Comparison of ENCODE assay signal across 23 mouse cellular contexts in genomic region chr17:89255687-89256086, GRCm38 (mm10). TPM values are rescaled to one million over a fixed set of nuclear protein-coding genes. Genes with fewer than 3 reads are reported as not detected.
DNase-seq lines count a peak whose midpoint lies in the region; ATAC-seq and TF ChIP-seq lines count a peak whose summit lies in the region.
"Had no signal": no experiment of that assay in that cellular context is flagged by ENCODE, and none has a peak within 500 bp of the region (broad histone marks: within the 10 kb centered on the region; RNA-seq: fewer than 3 reads in every experiment).

No protein-coding gene starts in this region.

- H3K9me3 ChIP-seq in forebrain, postnatal 0 days (ENCODE audit: low read length) = no peaks in the 10 kb centered on the region
- no peaks in the 10 kb centered on the region for H3K9me3 ChIP-seq in forebrain, embryonic 11.5 days (ENCODE audit: control insufficient read depth, low read length)
- H3K9me3 ChIP-seq in midbrain, embryonic 16.5 days (replicated peaks; ENCODE audit: control insufficient read depth, low read length, poor library complexity, severe bottlenecking) = no peaks in the 10 kb centered on the region
- H3K9me3 ChIP-seq in midbrain, embryonic 13.5 days = no peaks in the 10 kb centered on the region
- H3K9me3 ChIP-seq in kidney, embryonic 14.5 days (ENCODE audit: control insufficient read depth, low read length) = no peaks in the 10 kb centered on the region
- H3K9me3 ChIP-seq: embryonic facial prominence, embryonic 10.5 days; embryonic facial prominence, embryonic 12.5 days; forebrain, embryonic 13.5 days had no signal

- peak; percentile 5 for DNase-seq in forebrain, postnatal 0 days
- DNase-seq in forebrain, embryonic 11.5 days (ENCODE audit: low spot score) = no peak
- DNase-seq: adrenal gland, adult 2 months; adrenal gland, postnatal 10 days; adrenal gland, postnatal 25 days; cerebellum, adult 11-12 months; cerebellum, adult 2 months; cerebellum, adult 9-10 months; cerebellum, postnatal 10 days; cerebellum, postnatal 25 days had no signal

- H3K27ac ChIP-seq in forebrain, postnatal 0 days (ENCODE audit: low read depth, low read length) = peak overlapping the region; percentile 29; the same call in 1 of the 2 replicates
- no peak overlapping the region for H3K27ac ChIP-seq in forebrain, embryonic 11.5 days (ENCODE audit: low read depth, low read length)
- H3K27ac ChIP-seq in midbrain, embryonic 16.5 days (ENCODE audit: low read length) = no peak overlapping the region
- H3K27ac ChIP-seq in midbrain, embryonic 13.5 days = no peak overlapping the region
- no peak overlapping the region for H3K27ac ChIP-seq in kidney, embryonic 14.5 days (ENCODE audit: low read depth, low read length)
- H3K27ac ChIP-seq: embryonic facial prominence, embryonic 10.5 days; embryonic facial prominence, embryonic 12.5 days; forebrain, embryonic 13.5 days had no signal

- H3K4me1 ChIP-seq in forebrain, postnatal 0 days (ENCODE audit: insufficient read depth) = no peaks in the 10 kb centered on the region
- no peaks in the 10 kb centered on the region for H3K4me1 ChIP-seq in forebrain, embryonic 11.5 days (replicated peaks; ENCODE audit: control insufficient read depth, insufficient read depth, low read length)
- no peaks in the 10 kb centered on the region for H3K4me1 ChIP-seq in midbrain, embryonic 16.5 days (ENCODE audit: control insufficient read depth, insufficient read depth, low read length)
- no peaks in the 10 kb centered on the region for H3K4me1 ChIP-seq in midbrain, embryonic 13.5 days (replicated peaks)
- H3K4me1 ChIP-seq in kidney, embryonic 14.5 days (ENCODE audit: control insufficient read depth, insufficient read depth, low read length) = no peaks in the 10 kb centered on the region
- H3K4me1 ChIP-seq: embryonic facial prominence, embryonic 10.5 days; embryonic facial prominence, embryonic 12.5 days; forebrain, embryonic 13.5 days had no signal

- H3K27me3 ChIP-seq in forebrain, postnatal 0 days (ENCODE audit: insufficient read depth, low read length) = no peaks in the 10 kb centered on the region
- no peaks in the 10 kb centered on the region for H3K27me3 ChIP-seq in forebrain, embryonic 11.5 days (ENCODE audit: control insufficient read depth, insufficient read depth, low read length)
- no peaks in the 10 kb centered on the region for H3K27me3 ChIP-seq in midbrain, embryonic 16.5 days (ENCODE audit: control insufficient read depth, insufficient read depth, low read depth, low read length)
- H3K27me3 ChIP-seq in midbrain, embryonic 13.5 days = no peaks in the 10 kb centered on the region
- no peaks in the 10 kb centered on the region for H3K27me3 ChIP-seq in kidney, embryonic 14.5 days (ENCODE audit: control insufficient read depth, insufficient read depth, low read length)
- H3K27me3 ChIP-seq: embryonic facial prominence, embryonic 12.5 days; forebrain, embryonic 13.5 days had no signal

- H3K4me3 ChIP-seq in forebrain, postnatal 0 days (ENCODE audit: low read depth, low read length) = no peak overlapping the region
- no peak overlapping the region for H3K4me3 ChIP-seq in forebrain, embryonic 11.5 days (ENCODE audit: low read depth, low read length)
- H3K4me3 ChIP-seq in midbrain, embryonic 16.5 days (ENCODE audit: low read depth, low read length) = no peak overlapping the region
- no peak overlapping the region for H3K4me3 ChIP-seq in midbrain, embryonic 13.5 days (replicated peaks)
- no peak overlapping the region for H3K4me3 ChIP-seq in kidney, embryonic 14.5 days (ENCODE audit: low read length)
- H3K4me3 ChIP-seq: embryonic facial prominence, embryonic 10.5 days; embryonic facial prominence, embryonic 12.5 days; forebrain, embryonic 13.5 days had no signal

- H3K4me2 ChIP-seq in forebrain, postnatal 0 days (ENCODE audit: low read depth) = no peak overlapping the region
- no peak overlapping the region for H3K4me2 ChIP-seq in forebrain, embryonic 11.5 days (ENCODE audit: low read depth, low read length, severe bottlenecking)
- H3K4me2 ChIP-seq in midbrain, embryonic 16.5 days (ENCODE audit: low read length) = no peak overlapping the region
- no peak overlapping the region for H3K4me2 ChIP-seq in midbrain, embryonic 13.5 days (replicated peaks)
- no peak overlapping the region for H3K4me2 ChIP-seq in kidney, embryonic 14.5 days (replicated peaks; ENCODE audit: low read depth, low read length)
- H3K4me2 ChIP-seq: embryonic facial prominence, embryonic 12.5 days; forebrain, embryonic 13.5 days had no signal

- no peak for TF ChIP-seq CTCF in forebrain, postnatal 0 days (IDR thresholded peaks at IDR 0.05; ENCODE audit: low read depth)

- H3K9ac ChIP-seq in forebrain, postnatal 0 days = no peak overlapping the region
- H3K9ac ChIP-seq in forebrain, embryonic 11.5 days (ENCODE audit: low read length) = no peak overlapping the region
- H3K9ac ChIP-seq in midbrain, embryonic 16.5 days (ENCODE audit: low read depth, low read length) = no peak overlapping the region
- no peak overlapping the region for H3K9ac ChIP-seq in midbrain, embryonic 13.5 days (replicated peaks)
- H3K9ac ChIP-seq in kidney, embryonic 14.5 days (ENCODE audit: low read depth, low read length) = no peak overlapping the region
- H3K9ac ChIP-seq: embryonic facial prominence, embryonic 12.5 days; forebrain, embryonic 13.5 days had no signal

- WGBS in forebrain, postnatal 0 days = 43% methylated on average over 3 of the region's 3 CpGs
- 65% methylated on average over 3 of the region's 3 CpGs for WGBS in forebrain, embryonic 11.5 days
- 37% methylated on average over 3 of the region's 3 CpGs for WGBS in midbrain, embryonic 16.5 days
- WGBS in midbrain, embryonic 13.5 days = 55% methylated on average over 3 of the region's 3 CpGs
- 79% methylated on average over 3 of the region's 3 CpGs for WGBS in kidney, embryonic 14.5 days

- no peaks in the 10 kb centered on the region for H3K36me3 ChIP-seq in forebrain, postnatal 0 days (ENCODE audit: insufficient read depth)
- H3K36me3 ChIP-seq in forebrain, embryonic 11.5 days (ENCODE audit: control insufficient read depth, insufficient read depth, low read length) = no peaks in the 10 kb centered on the region
- no peaks in the 10 kb centered on the region for H3K36me3 ChIP-seq in midbrain, embryonic 16.5 days (ENCODE audit: control insufficient read depth, insufficient read depth, low read length)
- no peaks in the 10 kb centered on the region for H3K36me3 ChIP-seq in midbrain, embryonic 13.5 days
- H3K36me3 ChIP-seq in kidney, embryonic 14.5 days (ENCODE audit: control insufficient read depth, insufficient read depth, low read length) = no peaks in the 10 kb centered on the region
- H3K36me3 ChIP-seq: embryonic facial prominence, embryonic 10.5 days; embryonic facial prominence, embryonic 12.5 days had no signal

- ATAC-seq in forebrain, postnatal 0 days = no peak
- ATAC-seq in forebrain, embryonic 11.5 days (replicated peaks; ENCODE audit: low FRiP score) = no peak
- ATAC-seq in midbrain, embryonic 16.5 days = peak; percentile 66
- ATAC-seq in midbrain, embryonic 13.5 days = no peak
- no peak for ATAC-seq in kidney, embryonic 14.5 days (ENCODE audit: low FRiP score, low TSS enrichment)
- ATAC-seq: forebrain, embryonic 13.5 days; forebrain, embryonic 16.5 days had no signal

RNA-seq across cellular contexts. Expression of gene Fshr, which starts 55.2 kb away (rescaled TPM):
- total RNA-seq in forebrain, postnatal 0 days (2014; rRNA removed) = not detected in 2 replicates
- not detected in 2 replicates for polyA plus RNA-seq in forebrain, postnatal 0 days (2015; fragmentation: Nextera tagmentation; extraction: Ambion mirVana)
- not detected in 2 replicates for polyA plus RNA-seq in forebrain, embryonic 11.5 days (2014; fragmentation: Nextera tagmentation; extraction: Ambion mirVana)
- polyA plus RNA-seq in midbrain, embryonic 16.5 days (2015; fragmentation: Nextera tagmentation; extraction: Ambion mirVana) = not detected in 2 replicates
- polyA plus RNA-seq in midbrain, embryonic 13.5 days (2015; fragmentation: Nextera tagmentation; extraction: Ambion mirVana) = not detected in 2 replicates
- not detected in 2 replicates for polyA plus RNA-seq in kidney, embryonic 14.5 days (2014; fragmentation: Nextera tagmentation; extraction: Ambion mirVana)
- total RNA-seq: adrenal gland, adult 2 months; adrenal gland, postnatal 10 days; adrenal gland, postnatal 25 days; adrenal gland, postnatal 4 days; ES-E14; MEL had no signal
- polyA plus RNA-seq: adrenal gland, adult 2 months; C2C12; cerebellum, adult 2 months; cortical plate, adult 2 months; embryonic facial prominence, embryonic 10.5 days; embryonic facial prominence, embryonic 12.5 days; embryonic facial prominence, embryonic 14.5 days; forebrain, embryonic 13.5 days; forebrain, embryonic 16.5 days had no signal
